Mouse (Mus musculus): Measurements from ENCODE around the gene Vmn2r94.

The Vmn2r94 gene

GRCm38 (mm10) chr17:18277656-18278055 is at the start of gene Vmn2r94:
TSS of gene Vmn2r94 (minus strand) at chr17:18277756.
- DNase-seq (ENCODE audit: low read depth), result no peak

- no peak for DNase-seq (ENCODE audit: low read depth)
These were observed 45.5 kb upstream of the Vmn2r94 start for GRCm38 (mm10) chr17:18323031-18323430.

- DNase-seq (ENCODE audit: low read depth), result no peak
These were observed 20.2 kb upstream of the Vmn2r94 start, which contains the start of gene Vmn2r93 for GRCm38 (mm10) chr17:18297799-18298198. TSS of gene Vmn2r93 (plus strand) at chr17:18298099.

- DNase-seq (ENCODE audit: low read depth), result no peak
These were observed 40.6 kb downstream of the Vmn2r94 start for GRCm38 (mm10) chr17:18236931-18237330.

GRCm38 (mm10) chr17:18231996-18232395 is 45.6 kb downstream of the Vmn2r94 start:
- DNase-seq (ENCODE audit: low read depth), result no peak

GRCm38 (mm10) chr17:18221300-18221699 is 56.3 kb downstream of the Vmn2r94 start:
- no peak for DNase-seq (ENCODE audit: low read depth)
